Mouse (Mus musculus): ENCODE data around the gene Gm11992.

- no peak for TF ChIP-seq EP300 (IDR thresholded peaks at IDR 0.05; ENCODE audit: insufficient read depth, low read depth, low read length)
- no peak for TF ChIP-seq POLR2A (IDR thresholded peaks at IDR 0.05; ENCODE audit: insufficient read depth, low read depth, low read length)
These were observed 9.3 kb downstream of the Gm11992 start for GRCm38 (mm10) chr11:9057711-9058110.
